Mouse (Mus musculus): ENCODE results near the gene Timp1.
A peak's percentile ranks its signal among the peaks of the same experiment; 100 is the strongest.

Timp1 gene

GRCm38 (mm10) chrX:20869962-20870513, at the start of gene Timp1:
Gene Timp1 (plus strand): TSS chrX:20870166.
- peak; percentile 55 to 73 for DNase-seq (ENCODE audit: low spot score in 2 of 2)

GRCm38 (mm10) chrX:20828934-20829333, 41.0 kb upstream of the Timp1 start:
- peak in 1 of 2 experiments; percentile 42 for DNase-seq (ENCODE audit: low spot score in 2 of 2)

- no peak for DNase-seq (ENCODE audit: low spot score in 2 of 2)
Observed at GRCm38 (mm10) chrX:20847232-20847631, 22.7 kb upstream of the Timp1 start.

GRCm38 (mm10) chrX:20847816-20848215, 22.1 kb upstream of the Timp1 start:
- DNase-seq (ENCODE audit: low spot score in 2 of 2): no peak

- peak; percentile 80 to 84 for DNase-seq (ENCODE audit: low spot score in 2 of 2)
Observed at GRCm38 (mm10) chrX:20848256-20848984, 21.5 kb upstream of the Timp1 start.

GRCm38 (mm10) chrX:20853794-20854193, 16.2 kb upstream of the Timp1 start:
- no peak for DNase-seq (ENCODE audit: low spot score in 2 of 2)

GRCm38 (mm10) chrX:20861453-20862104, 8.4 kb upstream of the Timp1 start:
- DNase-seq (ENCODE audit: low spot score in 2 of 2): no peak

- peak in 1 of 2 experiments; percentile 36 for DNase-seq (ENCODE audit: low spot score in 2 of 2)
Observed at GRCm38 (mm10) chrX:20862105-20863065, 7.6 kb upstream of the Timp1 start.

GRCm38 (mm10) chrX:20863161-20864101, 6.5 kb upstream of the Timp1 start:
- DNase-seq (ENCODE audit: low spot score in 2 of 2): no peak

- DNase-seq (ENCODE audit: low spot score in 2 of 2): no peak
Observed at GRCm38 (mm10) chrX:20868091-20868490, 1.9 kb upstream of the Timp1 start.

- DNase-seq (ENCODE audit: low spot score in 2 of 2): no peak
Observed at GRCm38 (mm10) chrX:20869203-20869602, 763 bp upstream of the Timp1 start.

GRCm38 (mm10) chrX:20872928-20873500, 3.0 kb downstream of the Timp1 start:
- no peak for DNase-seq (ENCODE audit: low spot score in 2 of 2)

GRCm38 (mm10) chrX:20875241-20875640, 5.3 kb downstream of the Timp1 start:
- no peak for DNase-seq (ENCODE audit: low spot score in 2 of 2)

GRCm38 (mm10) chrX:20910074-20910473, 40.1 kb downstream of the Timp1 start:
- DNase-seq (ENCODE audit: low spot score in 2 of 2): no peak

- DNase-seq (ENCODE audit: low spot score in 2 of 2): no peak
Observed at GRCm38 (mm10) chrX:20913726-20914125, 43.8 kb downstream of the Timp1 start.

GRCm38 (mm10) chrX:20915075-20915474, 45.1 kb downstream of the Timp1 start:
- no peak for DNase-seq (ENCODE audit: low spot score in 2 of 2)

GRCm38 (mm10) chrX:20920249-20920843, 50.4 kb downstream of the Timp1 start:
- DNase-seq (ENCODE audit: low spot score in 2 of 2): no peak

- peak; percentile 71 to 78 for DNase-seq (ENCODE audit: low spot score in 2 of 2)
Observed at GRCm38 (mm10) chrX:20920844-20921364, 50.9 kb downstream of the Timp1 start, which contains the start of gene Syn1. Gene Syn1 (minus strand): TSS chrX:20921004.

- DNase-seq (ENCODE audit: low spot score in 2 of 2): no peak
Observed at GRCm38 (mm10) chrX:20921366-20921765, 51.4 kb downstream of the Timp1 start.

- DNase-seq (ENCODE audit: low spot score in 2 of 2): no peak
Observed at GRCm38 (mm10) chrX:20923506-20923905, 53.5 kb downstream of the Timp1 start.
